Comparison of ENCODE assay signal across 16 mouse cellular contexts in genomic region chr16:8849929-8850328, GRCm38 (mm10). TPM values are rescaled to one million over a fixed set of nuclear protein-coding genes. Genes with fewer than 3 reads are reported as not detected.
A peak's percentile ranks its signal among the peaks of the same experiment; 100 is the strongest.
DNase-seq lines count a peak whose midpoint lies in the region; ATAC-seq and TF ChIP-seq lines count a peak whose summit lies in the region.
"Had no signal": no experiment of that assay in that cellular context is flagged by ENCODE, and none has a peak within 500 bp of the region (broad histone marks: within the 10 kb centered on the region; RNA-seq: fewer than 3 reads in every experiment).

No protein-coding gene starts in this region.

- no peaks in the 10 kb centered on the region for H3K27me3 ChIP-seq in embryonic facial prominence, embryonic 14.5 days (replicated peaks; ENCODE audit: control insufficient read depth, insufficient read depth, low read length)
- H3K27me3 ChIP-seq in embryonic facial prominence, embryonic 10.5 days (replicated peaks; ENCODE audit: low read depth, poor library complexity, severe bottlenecking), result no peaks in the 10 kb centered on the region
- no peaks in the 10 kb centered on the region for H3K27me3 ChIP-seq in liver, embryonic 13.5 days
- H3K27me3 ChIP-seq in stomach, postnatal 0 days (ENCODE audit: control insufficient read depth, insufficient read depth, low read length), result no peaks in the 10 kb centered on the region
- H3K27me3 ChIP-seq in midbrain, embryonic 15.5 days (replicated peaks), result no peaks in the 10 kb centered on the region
- H3K27me3 ChIP-seq: forebrain, embryonic 13.5 days; heart, embryonic 15.5 days; limb, embryonic 13.5 days had no signal

- H3K4me1 ChIP-seq in embryonic facial prominence, embryonic 14.5 days (ENCODE audit: control insufficient read depth, insufficient read depth, low read length), result peaks cover 11% of the 10 kb centered on the region
- no peaks in the 10 kb centered on the region for H3K4me1 ChIP-seq in embryonic facial prominence, embryonic 10.5 days
- H3K4me1 ChIP-seq in liver, embryonic 13.5 days (replicated peaks), result peaks cover 43% of the 10 kb centered on the region
- peaks cover 4% of the 10 kb centered on the region; the same call in 1 of the 2 replicates for H3K4me1 ChIP-seq in stomach, postnatal 0 days (replicated peaks; ENCODE audit: control insufficient read depth, insufficient read depth)
- H3K4me1 ChIP-seq in midbrain, embryonic 15.5 days, result peaks cover 21% of the 10 kb centered on the region

- no peak overlapping the region for H3K4me2 ChIP-seq in embryonic facial prominence, embryonic 14.5 days (ENCODE audit: low read depth, low read length)
- H3K4me2 ChIP-seq in liver, embryonic 13.5 days, result no peak overlapping the region
- no peak overlapping the region for H3K4me2 ChIP-seq in stomach, postnatal 0 days (replicated peaks; ENCODE audit: low read depth)
- no peak overlapping the region for H3K4me2 ChIP-seq in midbrain, embryonic 15.5 days
- H3K4me2 ChIP-seq: forebrain, embryonic 13.5 days; heart, embryonic 15.5 days; limb, embryonic 13.5 days had no signal

- TF ChIP-seq EP300 in stomach, postnatal 0 days (optimal IDR thresholded peaks at IDR 0.05), result no peak

- no peak overlapping the region for H3K4me3 ChIP-seq in embryonic facial prominence, embryonic 14.5 days (ENCODE audit: low read depth, low read length)
- no peak overlapping the region for H3K4me3 ChIP-seq in embryonic facial prominence, embryonic 10.5 days
- no peak overlapping the region for H3K4me3 ChIP-seq in liver, embryonic 13.5 days (replicated peaks)
- no peak overlapping the region for H3K4me3 ChIP-seq in stomach, postnatal 0 days (ENCODE audit: low read depth, low read length)
- no peak overlapping the region for H3K4me3 ChIP-seq in midbrain, embryonic 15.5 days
- H3K4me3 ChIP-seq: forebrain, embryonic 13.5 days; heart, embryonic 15.5 days; layer of hippocampus, adult 2 months; limb, embryonic 13.5 days had no signal

- H3K9ac ChIP-seq in embryonic facial prominence, embryonic 14.5 days (ENCODE audit: low read depth, low read length), result no peak overlapping the region
- no peak overlapping the region for H3K9ac ChIP-seq in liver, embryonic 13.5 days
- H3K9ac ChIP-seq in stomach, postnatal 0 days (ENCODE audit: low read length), result no peak overlapping the region
- H3K9ac ChIP-seq in midbrain, embryonic 15.5 days, result no peak overlapping the region
- H3K9ac ChIP-seq: forebrain, embryonic 13.5 days; heart, embryonic 15.5 days; limb, embryonic 13.5 days had no signal

- H3K9me3 ChIP-seq in embryonic facial prominence, embryonic 14.5 days (ENCODE audit: control insufficient read depth, low read length), result no peaks in the 10 kb centered on the region
- no peaks in the 10 kb centered on the region for H3K9me3 ChIP-seq in embryonic facial prominence, embryonic 10.5 days
- H3K9me3 ChIP-seq in liver, embryonic 13.5 days (replicated peaks), result no peaks in the 10 kb centered on the region
- no peaks in the 10 kb centered on the region for H3K9me3 ChIP-seq in stomach, postnatal 0 days (ENCODE audit: control insufficient read depth, low read length)
- H3K9me3 ChIP-seq in midbrain, embryonic 15.5 days, result no peaks in the 10 kb centered on the region
- H3K9me3 ChIP-seq: forebrain, embryonic 13.5 days; heart, embryonic 15.5 days; limb, embryonic 13.5 days had no signal

- H3K27ac ChIP-seq in embryonic facial prominence, embryonic 14.5 days (replicated peaks; ENCODE audit: low read depth, low read length), result peak overlapping the region; percentile 55; the same call in 1 of the 2 replicates
- no peak overlapping the region for H3K27ac ChIP-seq in embryonic facial prominence, embryonic 10.5 days (replicated peaks)
- no peak overlapping the region for H3K27ac ChIP-seq in liver, embryonic 13.5 days
- no peak overlapping the region for H3K27ac ChIP-seq in stomach, postnatal 0 days (replicated peaks)
- H3K27ac ChIP-seq in midbrain, embryonic 15.5 days, result no peak overlapping the region
- H3K27ac ChIP-seq: forebrain, embryonic 13.5 days; heart, embryonic 15.5 days; layer of hippocampus, adult 2 months; limb, embryonic 13.5 days had no signal

- peak; percentile 63; the same call in 1 of the 2 replicates for ATAC-seq in embryonic facial prominence, embryonic 14.5 days (ENCODE audit: low read depth)
- 0 out of 2 replicates have a peak, but pooled peaks have one; percentile 26 for ATAC-seq in liver, embryonic 13.5 days (ENCODE audit: low read depth)
- peak; percentile 72 for ATAC-seq in stomach, postnatal 0 days (ENCODE audit: low FRiP score, low TSS enrichment)
- no peak for ATAC-seq in midbrain, embryonic 15.5 days (replicated peaks)
- ATAC-seq: forebrain, embryonic 13.5 days; hindbrain, embryonic 16.5 days had no signal

- peak; percentile 68 for DNase-seq in embryonic facial prominence, embryonic 14.5 days (ENCODE audit: low spot score)
- DNase-seq in embryonic facial prominence, embryonic 10.5 days (ENCODE audit: low spot score), result no peak
- no peak for DNase-seq in liver, embryonic 13.5 days
- no peak for DNase-seq in liver
- peak; percentile 84 for DNase-seq in fibroblast of lung, adult 2 months (ENCODE audit: low read depth)
- no peak for DNase-seq in stomach, postnatal 0 days (ENCODE audit: low spot score)
- no peak for DNase-seq in cerebellum, adult 8-10 months
- DNase-seq: adrenal gland, postnatal 36 days; cerebellum, adult 11-12 months; gastrocnemius, postnatal 36 days had no signal

- TF ChIP-seq CTCF in stomach, postnatal 0 days (IDR thresholded peaks at IDR 0.05; ENCODE audit: low read depth), result no peak

- WGBS in embryonic facial prominence, embryonic 14.5 days, result 61% methylated on average over 1 of the region's 1 CpGs
- WGBS in embryonic facial prominence, embryonic 10.5 days, result 84% methylated on average over 1 of the region's 1 CpGs
- WGBS in liver, embryonic 13.5 days (ENCODE audit: insufficient replicate concordance), result 84% methylated on average over 1 of the region's 1 CpGs
- 17% methylated on average over 1 of the region's 1 CpGs for WGBS in stomach, postnatal 0 days
- 85% methylated on average over 1 of the region's 1 CpGs for WGBS in midbrain, embryonic 15.5 days

- H3K36me3 ChIP-seq in embryonic facial prominence, embryonic 14.5 days (ENCODE audit: control insufficient read depth, insufficient read depth, low read length), result peaks cover 59% of the 10 kb centered on the region
- H3K36me3 ChIP-seq in embryonic facial prominence, embryonic 10.5 days (replicated peaks), result peaks cover 88% of the 10 kb centered on the region
- H3K36me3 ChIP-seq in liver, embryonic 13.5 days, result peaks cover 84% of the 10 kb centered on the region
- H3K36me3 ChIP-seq in stomach, postnatal 0 days (ENCODE audit: control insufficient read depth, insufficient read depth, low read length), result peaks cover 2% of the 10 kb centered on the region; the same call in 1 of the 2 replicates
- 0 out of 2 replicates have a peak, but pooled peaks cover 3% of the 10 kb centered on the region for H3K36me3 ChIP-seq in midbrain, embryonic 15.5 days (replicated peaks)

RNA-seq across cellular contexts. Expression of gene 1810013L24Rik, which starts 20.0 kb away (rescaled TPM):
- polyA plus RNA-seq in embryonic facial prominence, embryonic 14.5 days (2014; fragmentation: Nextera tagmentation; extraction: Ambion mirVana), result 16.5 and 22.1 TPM in 2 replicates
- polyA plus RNA-seq in embryonic facial prominence, embryonic 10.5 days (2016; fragmentation: Nextera tagmentation; extraction: Ambion mirVana), result 19.2 and 19.9 TPM in 2 replicates
- 14.0 and 14.6 TPM in 2 replicates for polyA plus RNA-seq in liver, embryonic 13.5 days (2015; fragmentation: Nextera tagmentation; extraction: Ambion mirVana)
- 15.6 and 16.3 TPM in 2 replicates for polyA plus RNA-seq in stomach, postnatal 0 days (2015; fragmentation: Nextera tagmentation; extraction: Ambion mirVana)
- polyA plus RNA-seq in midbrain, embryonic 15.5 days (2015; fragmentation: Nextera tagmentation; extraction: Ambion mirVana), result 27.7 and 29.0 TPM in 2 replicates

RNA-seq across cellular contexts. Expression of gene Usp7, which starts 57.8 kb away (rescaled TPM):
- polyA plus RNA-seq in embryonic facial prominence, embryonic 14.5 days (2014; fragmentation: Nextera tagmentation; extraction: Ambion mirVana), result 35.7 and 39.2 TPM in 2 replicates
- polyA plus RNA-seq in embryonic facial prominence, embryonic 10.5 days (2016; fragmentation: Nextera tagmentation; extraction: Ambion mirVana), result 29.2 and 31.6 TPM in 2 replicates
- polyA plus RNA-seq in liver, embryonic 13.5 days (2015; fragmentation: Nextera tagmentation; extraction: Ambion mirVana), result 26.5 and 26.8 TPM in 2 replicates
- polyA plus RNA-seq in stomach, postnatal 0 days (2015; fragmentation: Nextera tagmentation; extraction: Ambion mirVana), result 15.7 and 18.1 TPM in 2 replicates
- polyA plus RNA-seq in midbrain, embryonic 15.5 days (2015; fragmentation: Nextera tagmentation; extraction: Ambion mirVana), result 32.2 and 34.2 TPM in 2 replicates

Comparison
In these comparisons a context has a peak if more than half of its experiments do, and no peak if none do; other contexts are left out.
1. DNase-seq: peak in embryonic facial prominence, embryonic 14.5 days (single experiment) and fibroblast of lung, adult 2 months (single experiment); none in embryonic facial prominence, embryonic 10.5 days (single experiment), liver, embryonic 13.5 days (single experiment), liver (single experiment), stomach, postnatal 0 days (single experiment) and cerebellum, adult 8-10 months (single experiment).